Mouse (Mus musculus): ENCODE data around the gene C130079G13Rik.
"Not testable (repeated sequence)": the region's sequence is repeated elsewhere in the genome, so short reads cannot be mapped to it uniquely, and the experiment has no call there.

Gene C130079G13Rik

GRCm38 (mm10) chr3:59924914-59925313 lies at the start of gene C130079G13Rik:
C130079G13Rik (plus strand) TSS chr3:59925214.
- no peak for DNase-seq

DNA sequence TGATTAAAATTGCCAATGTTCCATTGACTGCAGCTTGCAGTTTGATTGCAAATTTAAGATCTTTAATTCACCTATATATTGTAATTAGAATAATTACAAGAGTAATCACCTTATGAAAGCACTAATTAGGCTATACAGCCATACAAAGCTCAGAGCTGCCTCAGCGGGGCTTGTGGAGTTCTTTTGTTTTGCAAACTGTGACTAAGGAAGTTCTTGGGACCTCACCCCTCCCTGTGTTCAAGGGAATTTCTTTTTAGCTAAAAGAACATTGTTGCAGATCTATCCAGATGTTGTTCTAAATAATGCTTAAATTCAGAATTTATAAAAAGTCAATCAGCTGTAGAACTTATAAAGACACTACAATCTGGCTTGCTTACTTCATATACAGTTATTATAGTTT lies 47.4 kb upstream of the C130079G13Rik start:
- DNase-seq, result not testable (repeated sequence)

- not testable (repeated sequence) for DNase-seq
Observed at GRCm38 (mm10) chr3:59879801-59880554, 45.0 kb upstream of the C130079G13Rik start.

DNA sequence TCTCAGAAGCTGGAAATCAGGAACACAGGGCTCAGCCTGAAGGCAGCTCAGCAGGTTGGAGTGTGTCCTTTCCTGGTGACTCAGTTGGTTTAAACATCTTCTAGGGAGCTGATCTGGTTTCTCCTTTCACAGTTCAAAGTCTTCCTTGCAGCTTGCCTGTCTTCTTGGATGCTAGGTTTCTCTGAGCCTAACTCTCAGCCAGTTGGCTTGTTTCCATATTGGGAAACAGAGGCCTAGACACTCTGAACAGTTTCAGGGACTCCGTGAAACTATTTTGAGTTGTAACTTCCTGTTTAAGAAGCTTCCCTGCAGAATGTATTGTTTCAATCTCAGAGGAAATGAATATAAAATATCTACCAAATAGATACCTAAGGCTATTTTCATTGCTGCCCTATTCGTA lies 31.7 kb upstream of the C130079G13Rik start:
- no peak for DNase-seq

- DNase-seq, result no peak
Observed at GRCm38 (mm10) chr3:59934621-59935020, 9.6 kb downstream of the C130079G13Rik start.

DNA sequence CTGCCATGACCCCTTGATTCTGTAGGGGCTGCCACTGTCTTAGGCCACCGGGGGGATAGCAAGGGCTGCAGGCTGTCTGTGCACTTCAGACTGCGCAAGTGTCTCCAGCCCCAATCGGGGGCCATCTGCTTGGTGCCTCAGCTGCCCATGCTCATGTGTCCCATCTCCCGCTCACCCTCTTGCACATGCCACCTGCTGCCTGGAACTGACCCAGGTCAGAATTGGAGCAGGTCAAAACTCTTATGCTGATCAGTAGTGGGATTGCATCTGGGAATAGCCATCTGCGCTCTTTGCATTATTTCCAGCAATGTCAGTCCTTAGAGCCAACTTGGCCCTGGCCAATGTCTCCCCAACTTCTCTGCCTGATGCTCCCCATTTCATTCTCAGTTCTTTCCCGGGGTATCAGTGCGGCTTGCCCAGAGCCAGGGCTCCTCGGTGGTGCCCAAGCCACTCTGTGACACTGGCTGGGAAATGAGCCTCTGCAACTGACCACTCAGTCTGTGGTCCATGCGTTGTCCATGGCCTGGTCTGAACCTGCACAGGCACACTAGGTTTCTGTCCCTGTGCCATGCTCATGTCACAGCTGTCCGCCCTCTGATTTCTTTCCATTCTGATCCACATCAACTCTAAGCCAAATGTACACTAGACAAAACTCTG lies 22.4 kb downstream of the C130079G13Rik start:
- no peak for DNase-seq

DNA sequence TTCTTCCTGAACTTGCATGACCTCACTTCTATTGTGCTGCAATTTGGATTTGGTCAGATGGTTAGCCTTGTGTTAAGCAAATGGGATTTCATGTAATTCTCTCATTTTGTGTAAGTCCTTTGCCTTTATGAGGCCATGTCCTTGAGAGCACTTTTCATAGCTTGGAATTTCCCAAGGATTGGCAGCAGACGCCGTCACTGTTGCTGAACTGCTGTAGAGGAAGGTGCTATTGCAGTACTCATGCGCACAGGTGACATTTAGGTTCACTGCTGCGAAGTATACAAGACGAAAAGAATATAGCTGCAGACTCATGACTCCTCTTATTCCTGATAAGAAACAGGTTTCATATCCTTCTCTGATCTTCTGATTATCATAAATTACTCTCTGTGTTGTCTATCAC lies 45.9 kb downstream of the C130079G13Rik start:
- DNase-seq, result no peak

DNA sequence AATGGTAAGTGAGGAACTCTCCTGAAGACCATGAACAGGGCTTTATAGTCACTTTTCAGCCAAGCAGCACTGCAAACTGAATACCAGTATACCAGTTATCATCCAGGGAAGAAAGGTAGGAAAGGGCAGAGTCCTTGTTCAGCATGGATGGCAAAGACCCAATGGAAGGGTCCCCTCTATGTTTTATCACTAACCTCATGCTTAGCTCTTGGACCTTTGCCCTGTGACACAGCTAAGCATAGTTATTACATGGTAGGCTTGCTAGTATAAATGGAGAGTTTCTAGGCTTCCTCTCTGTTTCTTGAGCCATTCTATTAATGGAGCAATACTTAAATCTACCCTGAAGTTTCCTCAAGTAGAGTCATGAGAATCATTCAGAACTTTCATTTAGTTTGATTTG lies 49.6 kb downstream of the C130079G13Rik start:
- no peak for DNase-seq

Measured in cerebellum, adult 8-10 months (tissue).